Mouse (Mus musculus) spleen, adult 12 weeks (tissue): ENCODE results near the gene Antxr1.

ENCODE experiments used
- DNase-seq: peaks from one replicate; pipeline ENCODE4 v3.0.0; 2022; ENCODE audit warnings: low spot score

Antxr1 gene

GRCm38 (mm10) chr6:87335091-87335934 lies at the start of gene Antxr1:
Antxr1 (minus strand) TSS chr6:87335821.
- DNase-seq, result no peak

GRCm38 (mm10) chr6:87384761-87385160 lies 49.1 kb upstream of the Antxr1 start:
- no peak for DNase-seq

- no peak for DNase-seq
Measured at GRCm38 (mm10) chr6:87383926-87384691, 48.5 kb upstream of the Antxr1 start.

- no peak for DNase-seq
Measured at GRCm38 (mm10) chr6:87373057-87373456, 37.4 kb upstream of the Antxr1 start, which contains the start of gene Gkn2. Gkn2 (plus strand) TSS chr6:87373357.

- DNase-seq, result no peak
Measured at GRCm38 (mm10) chr6:87369223-87369622, 33.6 kb upstream of the Antxr1 start.

GRCm38 (mm10) chr6:87354441-87354840 lies 18.8 kb upstream of the Antxr1 start:
- no peak for DNase-seq

- DNase-seq, result no peak
Measured at GRCm38 (mm10) chr6:87350829-87351228, 15.2 kb upstream of the Antxr1 start, which contains the start of gene Gkn1. Gkn1 (minus strand) TSS chr6:87350942.

GRCm38 (mm10) chr6:87335935-87336295 lies 294 bp upstream of the Antxr1 start:
- DNase-seq, result no peak

- DNase-seq, result no peak
Measured at GRCm38 (mm10) chr6:87334361-87335090, 1.1 kb downstream of the Antxr1 start.

GRCm38 (mm10) chr6:87332380-87332779 lies 3.2 kb downstream of the Antxr1 start:
- no peak for DNase-seq

GRCm38 (mm10) chr6:87328265-87329173 lies 7.1 kb downstream of the Antxr1 start:
- DNase-seq, result no peak

GRCm38 (mm10) chr6:87326932-87327331 lies 8.7 kb downstream of the Antxr1 start:
- no peak for DNase-seq

GRCm38 (mm10) chr6:87323381-87323780 lies 12.2 kb downstream of the Antxr1 start:
- no peak for DNase-seq

GRCm38 (mm10) chr6:87318651-87319050 lies 17.0 kb downstream of the Antxr1 start:
- DNase-seq, result no peak

- no peak for DNase-seq
Measured at GRCm38 (mm10) chr6:87316966-87317365, 18.7 kb downstream of the Antxr1 start.

- no peak for DNase-seq
Measured at GRCm38 (mm10) chr6:87312761-87313160, 22.9 kb downstream of the Antxr1 start.

- DNase-seq, result no peak
Measured at GRCm38 (mm10) chr6:87304486-87304885, 31.1 kb downstream of the Antxr1 start.

GRCm38 (mm10) chr6:87302746-87303145 lies 32.9 kb downstream of the Antxr1 start:
- DNase-seq, result no peak

- no peak for DNase-seq
Measured at GRCm38 (mm10) chr6:87301991-87302390, 33.6 kb downstream of the Antxr1 start.

GRCm38 (mm10) chr6:87294904-87295303 lies 40.7 kb downstream of the Antxr1 start:
- no peak for DNase-seq
